Mouse (Mus musculus) olfactory bulb, adult 2 months (tissue): ENCODE results near the gene Cdh26. TPM values are rescaled to one million over a fixed set of nuclear protein-coding genes. Genes with fewer than 3 reads are reported as not detected.

Experiments
- H3K27ac ChIP-seq: fragments of 200-500 bp; 2 replicates; pipeline ENCODE4 v1.5.1; 2012; ENCODE audit warnings: low read depth, low read length; ENCODE audit not compliant: insufficient read depth
- H3K4me1 ChIP-seq: fragments of 200-500 bp; 2 replicates; pipeline ENCODE4 v1.6.1; 2012; ENCODE audit warnings: low read length; ENCODE audit not compliant: control insufficient read depth, insufficient read depth
- H3K4me3 ChIP-seq: fragments of 200-500 bp; 2 replicates; pipeline ENCODE4 v1.5.1; 2012; ENCODE audit warnings: mild to moderate bottlenecking, low read depth, low read length, moderate library complexity; ENCODE audit not compliant: insufficient read depth
- CTCF ChIP-seq: fragments of 200-500 bp; IDR thresholded peaks from 2 replicates; pipeline ENCODE4 v1.5.1; 2012; ENCODE audit warnings: low read depth, mild to moderate bottlenecking, low read length, moderate library complexity; ENCODE audit not compliant: insufficient read depth
- POLR2A ChIP-seq: fragments of 200-500 bp; IDR thresholded peaks from 2 replicates; pipeline ENCODE4 v1.6.1; 2012; ENCODE audit warnings: mild to moderate bottlenecking, low read depth, low read length, moderate library complexity; ENCODE audit not compliant: insufficient read depth
- WGBS: fragments of 180-500 bp; shearing (Covaris S2); methylation state at CpG from one replicate; pipeline ENCODE4 v1.1.7; 2018; 5-methylcytosine and 5-hydroxymethylcytosine counted together
- polyA plus RNA-seq: library from polyadenylated mRNA; stranded (reverse); fragments of >200 nt; gene quantifications from 2 replicates; pipeline ENCODE4 v1.2.4, GENCODE M21; 2012; ENCODE audit warnings: low replicate concordance; ENCODE audit not compliant: missing spikeins, insufficient read depth, insufficient read length

Cdh26 gene
- polyA plus RNA-seq, 1 experiment: not detected

DNA sequence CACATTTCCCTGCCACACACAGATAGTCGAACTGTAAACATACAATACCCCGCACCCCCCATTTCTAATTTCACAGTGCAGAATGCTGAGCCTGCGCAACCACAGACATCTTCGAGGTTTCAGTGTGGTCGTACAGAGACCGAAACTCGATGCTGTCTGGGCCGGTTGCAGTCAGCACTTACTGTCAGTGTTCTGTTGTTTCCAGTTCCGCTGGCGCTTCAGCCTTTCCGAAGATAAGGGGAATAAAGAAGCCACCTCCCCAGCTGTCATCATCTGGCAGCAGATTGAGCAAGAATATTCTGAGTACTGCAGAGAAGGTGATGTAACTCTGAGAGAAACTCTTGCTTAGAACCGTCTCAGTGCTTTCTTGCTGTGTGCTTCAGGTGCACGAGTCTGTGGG is 13.9 kb upstream of the Cdh26 start:
- TF ChIP-seq POLR2A (no peak), CTCF (no peak)
- Histone ChIP-seq H3K4me3 (no peak overlapping the region), H3K27ac (no peak overlapping the region), H3K4me1 (peaks cover 21% of the 10 kb centered on the region)
- 53% methylated on average over 13 of the region's 13 CpGs for WGBS

DNA sequence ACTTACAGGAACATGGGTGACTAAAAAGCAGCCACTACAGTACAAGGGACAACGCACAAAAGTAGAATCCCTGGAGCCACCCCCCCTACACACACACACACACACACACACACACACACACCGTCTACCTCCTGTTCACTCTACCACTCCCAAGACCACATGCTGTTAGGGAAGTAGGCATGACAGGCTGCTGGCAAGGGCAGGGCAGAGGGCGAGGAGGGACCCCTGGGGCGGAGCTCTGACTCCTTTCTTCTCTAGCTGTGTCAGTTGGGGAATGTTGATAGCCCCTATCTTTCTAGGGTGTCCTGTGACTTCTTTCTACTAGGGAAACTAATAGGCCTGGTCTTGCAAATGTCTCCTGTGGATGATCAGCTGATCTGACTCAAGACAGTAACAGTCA is 13.4 kb upstream of the Cdh26 start:
- no peak overlapping the region for H3K27ac ChIP-seq
- no peak overlapping the region for H3K4me3 ChIP-seq
- TF ChIP-seq CTCF (no peak), POLR2A (no peak)
- peaks cover 18% of the 10 kb centered on the region for H3K4me1 ChIP-seq
- 85% methylated on average over 4 of the region's 4 CpGs for WGBS

DNA sequence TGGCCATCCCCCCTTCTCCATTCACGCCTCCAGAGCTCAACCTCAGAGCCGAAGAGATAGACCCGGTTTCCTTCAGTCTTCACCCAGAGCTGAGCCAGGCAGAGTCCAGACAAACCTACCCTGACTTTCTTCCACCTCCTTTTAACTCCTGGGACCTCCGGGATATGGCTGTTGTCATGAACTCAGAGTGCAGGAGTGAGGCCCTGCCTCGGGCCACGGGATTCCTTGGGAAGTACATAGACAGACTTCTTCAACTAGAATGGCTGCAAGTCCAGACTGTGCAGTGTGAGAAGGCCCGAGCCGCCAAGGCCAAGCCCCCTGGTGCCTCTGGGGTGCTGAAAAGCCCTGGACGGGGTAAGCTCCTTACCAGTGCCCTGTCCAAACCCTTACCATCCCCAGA is 9.8 kb upstream of the Cdh26 start:
- TF ChIP-seq CTCF (no peak), POLR2A (no peak)
- Histone ChIP-seq H3K4me3 (no peak overlapping the region), H3K27ac (no peak overlapping the region), H3K4me1 (peaks cover 7% of the 10 kb centered on the region)
- WGBS: 89% methylated on average over 9 of the region's 9 CpGs

DNA sequence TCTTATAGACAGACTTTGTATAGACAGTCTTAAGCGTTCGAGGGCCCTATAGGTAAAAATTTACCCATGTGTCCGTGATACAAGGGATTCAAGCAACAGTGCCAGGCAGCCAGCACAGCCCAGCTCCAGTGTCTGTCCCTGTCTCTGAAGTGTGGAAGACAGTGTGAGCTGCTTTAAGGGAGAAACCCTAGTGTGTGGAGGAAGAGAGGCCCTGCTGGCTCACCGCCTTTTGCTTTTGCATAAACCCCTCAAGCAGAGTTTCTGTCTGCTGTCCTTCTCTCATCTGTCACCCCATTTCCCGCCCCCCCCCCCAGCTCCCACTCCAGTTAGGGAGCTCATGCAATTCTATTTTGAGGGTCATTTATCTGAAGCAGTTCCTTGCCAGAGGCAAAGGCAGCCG is 8.7 kb upstream of the Cdh26 start:
- WGBS: 71% methylated on average over 6 of the region's 6 CpGs
- no peak overlapping the region for H3K27ac ChIP-seq
- H3K4me1 ChIP-seq: peaks cover 2% of the 10 kb centered on the region; the same call in 1 of the 2 replicates
- H3K4me3 ChIP-seq: no peak overlapping the region
- TF ChIP-seq POLR2A (no peak), CTCF (no peak)

DNA sequence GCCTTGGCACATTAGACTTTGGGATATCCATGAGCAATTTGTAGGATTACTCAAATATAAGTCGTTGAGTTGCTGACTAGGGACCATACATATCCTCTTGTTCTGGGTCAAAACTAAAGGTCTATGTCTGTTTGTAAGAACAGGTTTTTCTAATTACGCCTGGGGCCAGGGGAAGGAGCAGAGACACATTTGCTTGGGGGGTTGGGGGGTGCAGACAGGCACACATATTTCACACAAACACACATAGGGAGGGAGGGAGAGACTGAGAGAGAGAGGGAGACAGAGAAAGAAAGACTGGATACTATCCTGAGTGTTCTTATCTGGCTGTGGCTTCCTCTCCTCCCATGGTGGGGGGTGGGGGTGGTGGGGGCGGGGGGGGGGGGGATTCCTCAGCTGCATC is 8.1 kb upstream of the Cdh26 start:
- TF ChIP-seq POLR2A: no peak
- TF ChIP-seq CTCF: no peak
- H3K4me3 ChIP-seq: no peak overlapping the region
- no peak overlapping the region for H3K27ac ChIP-seq
- H3K4me1 ChIP-seq: no peaks in the 10 kb centered on the region
- 60% methylated on average over 3 of the region's 3 CpGs for WGBS

DNA sequence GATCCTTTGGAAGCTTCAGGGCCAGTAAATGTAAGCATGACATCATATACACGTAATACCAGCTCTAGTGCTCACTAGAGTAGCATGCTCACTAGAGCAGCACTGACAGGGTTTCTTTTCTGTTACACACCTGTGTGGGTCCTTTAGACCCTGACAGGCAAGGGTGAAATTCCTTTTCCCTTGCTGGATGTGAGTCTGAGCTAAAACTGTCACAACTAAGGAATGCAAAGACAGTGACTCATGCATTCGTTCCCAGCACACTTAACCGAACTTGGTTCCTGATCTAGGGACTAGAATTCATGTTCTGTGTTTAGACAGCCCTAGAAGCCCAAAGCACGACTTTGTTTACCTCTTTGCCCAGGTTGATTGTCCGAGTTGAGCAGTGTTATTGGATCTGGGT is 7.1 kb upstream of the Cdh26 start:
- Histone ChIP-seq H3K4me1 (no peaks in the 10 kb centered on the region), H3K27ac (no peak overlapping the region), H3K4me3 (no peak overlapping the region)
- TF ChIP-seq CTCF (no peak), POLR2A (no peak)
- WGBS: 70% methylated on average over 5 of the region's 5 CpGs

DNA sequence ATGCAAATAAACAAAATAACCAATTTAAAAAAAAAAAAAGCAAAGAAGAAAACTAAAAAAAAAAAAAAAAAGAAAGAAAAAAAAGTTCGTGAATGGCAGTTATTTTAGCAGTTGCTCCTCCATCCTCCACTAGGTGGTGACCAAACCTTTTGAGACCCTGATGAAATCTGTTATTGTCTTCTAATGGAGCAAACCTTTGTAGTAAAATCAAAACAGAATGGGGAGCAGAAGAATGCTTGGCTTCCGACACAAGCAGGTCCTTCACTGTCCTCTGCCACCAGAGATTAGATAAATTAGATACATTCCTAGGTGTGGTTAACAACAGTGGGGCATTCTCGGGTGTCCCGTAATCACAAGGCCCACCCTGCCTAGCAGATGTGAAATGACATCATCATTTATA is 4.1 kb upstream of the Cdh26 start:
- Histone ChIP-seq H3K4me1 (no peaks in the 10 kb centered on the region), H3K27ac (no peak overlapping the region), H3K4me3 (no peak overlapping the region)
- 45% methylated on average over 4 of the region's 4 CpGs for WGBS
- no peak for TF ChIP-seq CTCF
- no peak for TF ChIP-seq POLR2A

DNA sequence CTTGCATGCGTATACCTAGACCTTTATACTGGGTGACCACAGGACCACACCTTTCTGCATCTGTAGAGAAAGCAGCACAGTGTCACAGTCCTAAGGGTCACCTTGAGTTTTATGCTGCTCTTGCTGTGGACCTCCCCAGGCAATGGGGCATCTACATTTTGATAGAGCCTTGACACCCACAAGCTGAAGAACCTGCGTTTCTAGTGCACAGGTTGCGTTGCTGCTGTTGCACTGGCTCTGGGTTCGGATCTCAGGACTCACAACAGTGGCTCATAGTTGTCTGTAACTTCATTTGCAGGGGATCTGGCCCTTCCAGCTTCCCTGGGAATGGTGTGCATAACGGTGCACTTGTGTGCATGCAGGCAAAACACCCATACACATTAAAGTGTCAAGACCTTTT is 3.1 kb upstream of the Cdh26 start:
- Histone ChIP-seq H3K4me3 (no peak overlapping the region), H3K27ac (no peak overlapping the region), H3K4me1 (no peaks in the 10 kb centered on the region)
- 94% methylated on average over 5 of the region's 5 CpGs for WGBS
- TF ChIP-seq POLR2A: no peak
- no peak for TF ChIP-seq CTCF

DNA sequence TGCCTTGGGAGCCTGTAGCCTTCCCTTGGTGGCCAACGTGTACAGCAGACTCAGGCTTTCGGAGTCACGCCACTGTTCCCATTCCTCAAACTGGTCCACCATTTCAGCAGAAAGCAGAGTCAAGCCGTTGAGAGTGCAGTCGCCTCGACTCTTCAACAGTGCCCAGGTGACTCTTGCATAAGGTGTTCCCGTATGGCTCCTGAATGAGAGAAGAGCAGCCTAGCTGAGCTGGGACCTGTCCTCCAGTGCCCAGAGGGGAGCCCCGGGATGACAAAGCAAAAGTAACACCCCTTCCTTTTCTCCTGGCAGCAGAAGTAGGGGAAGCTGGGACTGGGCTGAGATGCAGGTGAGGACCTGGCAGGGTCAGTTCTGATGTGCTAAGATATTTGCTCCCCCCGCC is 2.1 kb upstream of the Cdh26 start:
- Histone ChIP-seq H3K27ac (no peak overlapping the region), H3K4me3 (no peak overlapping the region), H3K4me1 (no peaks in the 10 kb centered on the region)
- TF ChIP-seq CTCF: no peak
- WGBS: 92% methylated on average over 9 of the region's 9 CpGs

DNA sequence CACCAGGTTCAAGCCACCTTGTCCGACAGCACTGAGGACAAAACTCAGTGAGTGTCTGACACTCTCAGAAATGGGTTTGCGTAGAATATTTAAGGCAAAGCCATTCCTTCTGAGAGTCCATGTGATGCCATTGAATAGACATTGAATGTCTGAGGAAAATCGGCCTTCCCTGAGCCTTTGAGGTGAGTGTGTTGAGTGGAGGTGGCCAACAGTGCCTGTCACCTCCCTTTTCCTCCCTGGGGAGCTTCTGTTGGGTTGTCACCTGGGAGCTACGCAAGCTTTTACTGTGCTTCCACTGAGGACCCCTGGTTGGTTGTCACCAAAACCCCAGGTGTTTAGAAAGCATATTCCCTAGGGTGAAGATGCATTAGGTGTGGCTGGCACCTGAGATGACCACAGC is 1.7 kb upstream of the Cdh26 start:
- H3K27ac ChIP-seq: no peak overlapping the region
- no peak overlapping the region for H3K4me3 ChIP-seq
- no peaks in the 10 kb centered on the region for H3K4me1 ChIP-seq
- WGBS: 88% methylated on average over 4 of the region's 4 CpGs
- no peak for TF ChIP-seq POLR2A
- no peak for TF ChIP-seq CTCF

DNA sequence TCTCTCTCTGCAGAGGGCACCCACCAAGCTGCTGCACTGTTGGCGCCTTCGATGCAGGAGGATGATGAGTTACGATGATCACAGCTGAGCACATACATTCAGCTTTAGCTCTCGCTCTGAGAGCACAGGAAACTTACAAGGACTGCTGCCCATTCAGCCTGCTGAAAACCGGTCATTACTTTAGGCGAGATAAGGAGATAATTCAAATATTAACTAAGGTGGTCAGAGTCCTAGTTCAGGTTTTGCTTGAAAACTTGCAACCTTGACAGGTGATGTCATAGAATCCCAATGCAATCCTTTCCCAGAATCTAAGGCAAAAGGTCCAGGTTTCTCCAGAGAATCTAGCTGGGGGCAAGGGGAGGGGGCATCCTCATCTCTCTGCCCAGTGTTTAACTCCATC is 905 bp upstream of the Cdh26 start:
- WGBS: 76% methylated on average over 6 of the region's 6 CpGs
- no peaks in the 10 kb centered on the region for H3K4me1 ChIP-seq
- no peak overlapping the region for H3K4me3 ChIP-seq
- no peak overlapping the region for H3K27ac ChIP-seq
- TF ChIP-seq CTCF: no peak
- TF ChIP-seq POLR2A: no peak
